Mouse (Mus musculus) C2C12 (cell line): Measurements from ENCODE around the gene Igfn1. TPM values are rescaled to one million over a fixed set of nuclear protein-coding genes. Genes with fewer than 3 reads are reported as not detected.

Experiments
- H3K27me3 ChIP-seq: one replicate; pipeline ENCODE4 v1.6.1; 2011; ENCODE audit not compliant: control insufficient read depth, insufficient read depth, insufficient read length
- H3K36me3 ChIP-seq: one replicate; pipeline ENCODE4 v1.6.1; 2011; ENCODE audit not compliant: control insufficient read depth, insufficient read depth
- H3K4me3 ChIP-seq: one replicate; pipeline ENCODE4 v1.5.1; 2011; ENCODE audit warnings: mild to moderate bottlenecking, control low read depth; ENCODE audit not compliant: poor library complexity, insufficient read depth, severe bottlenecking
- H3K79me2 ChIP-seq: one replicate; pipeline ENCODE4 v1.6.1; 2011; ENCODE audit not compliant: control insufficient read depth, insufficient read depth
- H3K79me3 ChIP-seq: one replicate; pipeline ENCODE4 v1.6.1; 2011; ENCODE audit warnings: low read depth, control low read depth
- H3ac ChIP-seq: one replicate; pipeline ENCODE3; 2011; ENCODE audit warnings: low read depth; ENCODE audit not compliant: control insufficient read depth, insufficient read length
- CEBPB ChIP-seq: IDR thresholded peaks from one replicate; pipeline ENCODE4 v1.6.1; 2011; ENCODE audit warnings: low read depth, mild to moderate bottlenecking, control low read depth, moderate library complexity
- CTCF ChIP-seq: IDR thresholded peaks from one replicate; pipeline ENCODE4 v1.5.1; 2011; ENCODE audit not compliant: control insufficient read depth, insufficient read depth, insufficient read length
- FOSL1 ChIP-seq: IDR thresholded peaks from one replicate; pipeline ENCODE4 v1.8.0; 2011; ENCODE audit warnings: mild to moderate bottlenecking, low read length; ENCODE audit not compliant: poor library complexity, insufficient read depth, severe bottlenecking
- MAX ChIP-seq: IDR thresholded peaks from one replicate; pipeline ENCODE4 v1.6.1; 2011; ENCODE audit warnings: mild to moderate bottlenecking, control low read depth
- MYOD1 ChIP-seq: IDR thresholded peaks from one replicate; pipeline ENCODE4 v1.6.1; 2011; ENCODE audit warnings: low read depth; ENCODE audit not compliant: control insufficient read depth, insufficient read length
- MYOG ChIP-seq: IDR thresholded peaks from one replicate; pipeline ENCODE4 v1.6.1; 2011; ENCODE audit not compliant: control insufficient read depth, insufficient read length; ENCODE audit errors: extremely low read depth
- USF1 ChIP-seq: IDR thresholded peaks from one replicate; pipeline ENCODE4 v1.6.1; 2011; ENCODE audit warnings: low read depth, mild to moderate bottlenecking, control low read depth, moderate library complexity
- polyA plus RNA-seq: library from polyadenylated mRNA; unstranded; fragments of >200 nt; fragmentation: generic; extraction: Trizol; gene quantifications from one replicate; pipeline ENCODE4 v1.2.1, GENCODE M21; 2012; ENCODE audit warnings: missing spikeins

Gene Igfn1
- polyA plus RNA-seq, 1 experiment, result 0.06 TPM

GRCm38 (mm10) chr1:135923229-135923628 lies 82.9 kb downstream of the Igfn1 start:
- Histone ChIP-seq H3K36me3 (no peaks in the 10 kb centered on the region), H3K4me3 (no peak overlapping the region), H3ac (no peak overlapping the region), H3K79me2 (peaks cover 2% of the 10 kb centered on the region), H3K27me3 (peaks cover 3% of the 10 kb centered on the region), H3K79me3 (no peaks in the 10 kb centered on the region)
- TF ChIP-seq MAX, result no peak
- no peak for TF ChIP-seq CTCF
- TF ChIP-seq FOSL1, result no peak
- no peak for TF ChIP-seq MYOG
- no peak for TF ChIP-seq USF1
- no peak for TF ChIP-seq CEBPB
- no peak for TF ChIP-seq MYOD1

GRCm38 (mm10) chr1:135918644-135919407 lies 87.3 kb downstream of the Igfn1 start, which contains the start of gene Pkp1:
Gene Pkp1, minus strand, starts transcription at chr1:135919207.
- no peaks in the 10 kb centered on the region for H3K36me3 ChIP-seq
- H3ac ChIP-seq, result peak within 1 kb of the TSS; percentile 87
- no peaks in the 10 kb centered on the region for H3K79me3 ChIP-seq
- TF ChIP-seq MYOD1 (no peak), CEBPB (no peak), FOSL1 (no peak), CTCF (no peak), USF1 (no peak), MAX (no peak), MYOG (no peak)
- H3K79me2 ChIP-seq, result peaks cover 18% of the 10 kb centered on the region
- H3K27me3 ChIP-seq, result peaks cover 3% of the 10 kb centered on the region
- H3K4me3 ChIP-seq, result peak within 1 kb of the TSS; percentile 26

GRCm38 (mm10) chr1:135917206-135917605 lies 88.9 kb downstream of the Igfn1 start:
- Histone ChIP-seq H3K4me3 (no peak overlapping the region), H3K27me3 (no peaks in the 10 kb centered on the region)
- no peak for TF ChIP-seq MYOD1
- no peak for TF ChIP-seq CEBPB
- no peak for TF ChIP-seq USF1
- TF ChIP-seq CTCF, result no peak
- TF ChIP-seq FOSL1, result no peak
- TF ChIP-seq MAX, result no peak
- no peak for TF ChIP-seq MYOG

GRCm38 (mm10) chr1:135916486-135917058 lies 89.6 kb downstream of the Igfn1 start:
- no peaks in the 10 kb centered on the region for H3K27me3 ChIP-seq
- no peaks in the 10 kb centered on the region for H3K36me3 ChIP-seq
- no peak overlapping the region for H3K4me3 ChIP-seq
- TF ChIP-seq MAX (no peak), MYOG (no peak), CTCF (no peak), FOSL1 (no peak), USF1 (no peak), MYOD1 (no peak), CEBPB (no peak)
- no peaks in the 10 kb centered on the region for H3K79me3 ChIP-seq
- H3ac ChIP-seq, result no peak overlapping the region
- H3K79me2 ChIP-seq, result peaks cover 18% of the 10 kb centered on the region

More at GRCm38 (mm10) chr1:135917206-135917605, 88.9 kb downstream of the Igfn1 start:
- Histone ChIP-seq H3K36me3 (no peaks in the 10 kb centered on the region), H3ac (no peak overlapping the region), H3K79me2 (peaks cover 18% of the 10 kb centered on the region), H3K79me3 (no peaks in the 10 kb centered on the region)

GRCm38 (mm10) chr1:135913657-135914056 lies 92.5 kb downstream of the Igfn1 start:
- H3K27me3 ChIP-seq, result no peaks in the 10 kb centered on the region
- TF ChIP-seq MYOD1, result no peak
- H3ac ChIP-seq, result no peak overlapping the region
- H3K79me3 ChIP-seq, result no peaks in the 10 kb centered on the region
- no peaks in the 10 kb centered on the region for H3K36me3 ChIP-seq
- H3K4me3 ChIP-seq, result no peak overlapping the region
- H3K79me2 ChIP-seq, result peaks cover 18% of the 10 kb centered on the region
